Mouse (Mus musculus) small intestine, adult 2 months (tissue): ENCODE data around the gene Tmem97. TPM values are rescaled to one million over a fixed set of nuclear protein-coding genes. Genes with fewer than 3 reads are reported as not detected.

Experiments
- H3K27ac ChIP-seq: fragments of 200-500 bp; 2 replicates; pipeline ENCODE4 v1.5.1; 2012; ENCODE audit warnings: low read depth, low read length, control low read depth, inconsistent platforms; ENCODE audit not compliant: insufficient read depth
- H3K27me3 ChIP-seq: fragments of 200-500 bp; 2 replicates; pipeline ENCODE4 v1.6.1; 2012; ENCODE audit warnings: mild to moderate bottlenecking, moderate library complexity, low read length, inconsistent platforms; ENCODE audit not compliant: control insufficient read depth, insufficient read depth
- H3K36me3 ChIP-seq: fragments of 200-500 bp; 2 replicates; pipeline ENCODE4 v1.6.1; 2012; ENCODE audit warnings: mild to moderate bottlenecking, low read length, control low read depth, inconsistent platforms; ENCODE audit not compliant: control insufficient read depth, insufficient read depth
- H3K4me1 ChIP-seq: fragments of 200-500 bp; 2 replicates; pipeline ENCODE4 v1.6.1; 2012; ENCODE audit warnings: low read length, inconsistent platforms, mixed read lengths; ENCODE audit not compliant: control insufficient read depth, insufficient read depth, insufficient read length
- H3K4me3 ChIP-seq: fragments of 200-500 bp; 2 replicates; pipeline ENCODE4 v1.5.1; 2012; ENCODE audit warnings: low read depth, mild to moderate bottlenecking, control low read depth, inconsistent platforms, low read length, moderate library complexity
- CTCF ChIP-seq: fragments of 200-500 bp; IDR thresholded peaks from 2 replicates; pipeline ENCODE4 v1.5.1; 2012; ENCODE audit warnings: low read depth, mild to moderate bottlenecking, control low read depth, inconsistent platforms, low read length, moderate library complexity, mixed read lengths; ENCODE audit not compliant: insufficient replicate concordance, insufficient read length; ENCODE audit errors: extremely low read depth
- POLR2A ChIP-seq: fragments of 200-500 bp; IDR thresholded peaks from 2 replicates; pipeline ENCODE4 v1.6.1; 2012; ENCODE audit warnings: low read depth, mild to moderate bottlenecking, control low read depth, inconsistent platforms, low read length, moderate library complexity
- WGBS: fragments of 180-500 bp; shearing (Covaris S2); methylation state at CpG from one replicate; pipeline ENCODE4 v1.1.7; 2018; 5-methylcytosine and 5-hydroxymethylcytosine counted together
- polyA plus RNA-seq: library from polyadenylated mRNA; depleted of rRNA; stranded (reverse); fragments of >200 nt; gene quantifications from 2 replicates; pipeline ENCODE4 v1.2.3, GENCODE M21; 2012

Gene Tmem97
- polyA plus RNA-seq, 1 experiment = 32.4 TPM

DNA sequence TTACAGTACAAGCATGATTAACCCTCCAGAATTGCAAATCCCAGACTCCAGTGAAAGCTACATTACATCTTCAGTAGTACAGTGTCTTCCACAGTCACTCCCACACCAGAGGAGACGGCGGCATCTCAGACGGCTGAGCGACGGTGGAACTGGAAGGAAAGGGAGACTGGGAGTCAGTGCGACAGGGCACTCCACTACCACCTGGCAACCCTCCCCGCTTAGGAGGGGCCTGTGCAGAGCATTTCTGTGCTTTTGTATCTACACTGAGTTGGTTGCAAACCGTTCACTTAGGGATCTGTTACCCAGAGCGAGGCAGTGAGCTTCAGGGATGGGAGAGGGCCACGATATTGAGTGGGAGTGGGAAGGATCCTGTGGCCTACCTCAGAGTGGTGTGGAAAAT lies 18.2 kb upstream of the Tmem97 start:
- Histone ChIP-seq H3K4me1 (no peaks in the 10 kb centered on the region), H3K27me3 (no peaks in the 10 kb centered on the region), H3K27ac (no peak overlapping the region), H3K36me3 (peaks cover 13% of the 10 kb centered on the region; the same call in 1 of the 2 replicates), H3K4me3 (no peak overlapping the region)
- TF ChIP-seq CTCF = no peak
- no peak for TF ChIP-seq POLR2A
- WGBS = 93% methylated on average over 10 of the region's 10 CpGs

DNA sequence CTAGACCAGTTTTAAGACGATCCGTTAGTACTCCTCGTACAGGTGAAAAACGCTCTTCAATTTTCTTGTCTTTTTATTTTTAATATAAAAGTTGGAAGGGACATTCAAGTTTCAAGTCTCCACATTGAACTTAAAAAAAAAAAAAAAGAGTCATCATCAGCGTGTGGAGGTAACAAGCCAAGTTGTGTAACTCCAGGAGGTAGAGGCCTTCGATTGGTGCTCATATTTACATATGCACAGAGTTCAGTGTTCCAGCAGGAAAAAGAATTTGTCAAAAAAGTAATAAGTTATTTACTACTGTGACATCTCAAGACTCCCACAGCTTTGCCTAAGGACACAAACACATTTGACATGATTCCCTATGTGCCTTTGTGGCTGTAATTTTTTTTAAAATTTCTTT lies 17.0 kb upstream of the Tmem97 start:
- H3K27me3 ChIP-seq = no peaks in the 10 kb centered on the region
- WGBS = 87% methylated on average over 6 of the region's 6 CpGs
- H3K27ac ChIP-seq = no peak overlapping the region
- TF ChIP-seq POLR2A (no peak), CTCF (no peak)
- peaks cover 13% of the 10 kb centered on the region; the same call in 1 of the 2 replicates for H3K36me3 ChIP-seq
- H3K4me3 ChIP-seq = no peak overlapping the region
- H3K4me1 ChIP-seq = no peaks in the 10 kb centered on the region

DNA sequence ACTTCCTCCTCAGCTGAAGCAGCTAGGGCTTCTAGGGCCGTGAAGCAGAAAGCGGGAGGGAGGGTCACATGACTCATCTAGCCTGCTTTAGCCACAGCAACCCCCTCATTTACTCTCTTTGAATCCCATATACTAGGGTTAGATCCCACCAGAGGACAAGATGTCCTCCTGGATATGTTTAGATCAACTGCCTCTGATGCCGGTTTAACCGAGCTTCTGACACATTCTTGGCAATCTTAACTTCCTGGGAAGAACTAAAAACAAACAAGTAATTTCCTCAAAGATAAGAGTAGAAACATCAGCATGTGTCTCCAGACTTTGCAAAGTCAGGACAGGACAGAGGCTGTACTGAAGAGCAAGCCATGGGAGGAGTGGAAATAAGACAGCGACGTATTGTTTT lies 16.2 kb upstream of the Tmem97 start:
- peaks cover 10% of the 10 kb centered on the region; the same call in 1 of the 2 replicates for H3K36me3 ChIP-seq
- H3K4me3 ChIP-seq = no peak overlapping the region
- H3K27ac ChIP-seq = no peak overlapping the region
- no peaks in the 10 kb centered on the region for H3K27me3 ChIP-seq
- TF ChIP-seq CTCF (no peak), POLR2A (no peak)
- H3K4me1 ChIP-seq = no peaks in the 10 kb centered on the region
- 57% methylated on average over 6 of the region's 6 CpGs for WGBS

DNA sequence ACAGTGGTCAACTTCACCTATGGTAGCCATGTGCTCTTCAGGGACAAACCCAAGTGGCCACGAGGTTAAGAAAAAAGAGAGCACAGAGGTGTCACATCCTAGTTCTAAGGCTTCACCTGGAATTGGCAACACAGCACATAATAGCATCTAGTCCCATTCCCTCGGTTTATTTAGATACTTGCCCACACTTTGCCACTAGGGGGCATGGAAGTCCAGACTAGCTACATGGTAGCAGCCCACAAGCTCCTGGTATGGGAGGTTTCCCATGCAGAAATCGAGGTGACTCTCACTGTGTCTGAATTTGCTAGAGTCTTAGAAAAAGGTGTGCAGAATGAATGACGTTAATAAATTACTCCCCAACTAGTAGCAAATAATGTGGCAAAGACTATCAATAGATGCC lies 9.9 kb upstream of the Tmem97 start:
- WGBS = 10% methylated on average over 4 of the region's 4 CpGs
- Histone ChIP-seq H3K4me1 (peaks cover 12% of the 10 kb centered on the region; the same call in 1 of the 2 replicates), H3K27me3 (no peaks in the 10 kb centered on the region), H3K36me3 (no peaks in the 10 kb centered on the region; the same call in 1 of the 2 replicates), H3K27ac (no peak overlapping the region), H3K4me3 (no peak overlapping the region)
- TF ChIP-seq POLR2A (no peak), CTCF (peak; percentile 73; the same call in 1 of the 2 replicates)

DNA sequence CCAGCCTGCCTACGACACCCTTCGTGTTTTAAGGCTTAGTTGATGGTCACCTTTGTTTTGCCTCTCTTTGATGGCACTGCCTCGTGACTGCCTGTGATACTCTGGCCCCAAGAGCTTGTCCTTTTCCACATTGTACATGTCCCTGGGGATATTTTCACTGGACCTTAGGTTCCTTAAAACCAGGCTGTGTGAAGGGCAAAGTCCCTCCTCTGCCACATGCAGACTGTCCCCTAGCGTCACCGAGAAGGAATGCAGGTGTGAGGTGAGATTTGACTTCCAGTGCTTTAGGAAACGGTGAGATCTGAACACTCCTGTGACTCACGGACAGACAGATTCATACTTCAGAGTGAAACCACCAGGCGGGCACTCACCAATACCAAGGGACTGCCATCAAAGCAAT lies 6.7 kb upstream of the Tmem97 start:
- 26% methylated on average over 8 of the region's 8 CpGs for WGBS
- Histone ChIP-seq H3K27me3 (no peaks in the 10 kb centered on the region), H3K4me3 (no peak overlapping the region), H3K27ac (no peak overlapping the region), H3K36me3 (no peaks in the 10 kb centered on the region), H3K4me1 (peaks cover 21% of the 10 kb centered on the region; the same call in 1 of the 2 replicates)
- TF ChIP-seq CTCF (peak; percentile 56; the same call in 1 of the 2 replicates), POLR2A (no peak)

DNA sequence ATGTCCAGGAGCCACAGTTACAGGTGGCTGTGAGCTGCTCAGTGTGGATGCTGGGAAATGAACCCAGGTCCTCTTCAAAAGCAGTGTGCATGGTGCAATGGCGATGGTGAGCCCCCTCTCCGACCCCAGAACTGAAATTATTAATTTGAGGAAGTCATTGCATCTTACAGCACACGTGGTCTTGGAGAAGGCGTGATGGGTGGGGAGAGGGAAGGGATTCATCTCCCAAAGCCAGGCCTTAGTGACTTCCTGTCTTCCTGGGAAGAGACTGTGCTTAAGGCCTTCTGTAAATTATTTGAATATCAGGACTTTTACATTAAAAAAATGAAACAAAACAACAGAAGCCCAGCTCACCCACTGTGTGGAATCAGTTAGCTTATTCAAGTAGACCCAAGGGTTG lies 5.5 kb upstream of the Tmem97 start:
- peaks cover 32% of the 10 kb centered on the region; the same call in 1 of the 2 replicates for H3K4me1 ChIP-seq
- TF ChIP-seq CTCF (no peak), POLR2A (no peak)
- WGBS = 16% methylated on average over 4 of the region's 4 CpGs
- no peaks in the 10 kb centered on the region for H3K27me3 ChIP-seq
- peak overlapping the region; percentile 46; the same call in 1 of the 2 replicates for H3K27ac ChIP-seq
- no peak overlapping the region for H3K4me3 ChIP-seq
- no peaks in the 10 kb centered on the region for H3K36me3 ChIP-seq

DNA sequence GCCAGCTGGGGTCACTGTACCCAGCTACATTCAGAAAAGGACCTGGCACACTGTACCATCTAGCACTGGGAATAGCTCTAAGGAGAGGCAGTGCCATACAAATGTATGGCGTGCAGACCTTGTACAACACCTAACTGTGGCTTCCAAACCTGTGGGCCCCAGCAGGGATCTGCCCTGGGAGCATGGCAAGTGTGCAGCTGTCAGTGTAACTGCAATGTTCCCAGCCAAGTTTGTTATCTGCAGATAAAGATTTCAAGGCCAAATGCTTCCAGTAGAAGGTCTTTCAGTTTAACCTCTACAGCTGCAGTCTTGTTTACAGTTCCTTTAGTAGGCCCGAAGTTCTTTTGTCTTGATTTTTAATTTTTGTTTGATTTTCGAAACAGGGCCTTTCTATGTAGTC lies 5.0 kb upstream of the Tmem97 start:
- H3K36me3 ChIP-seq = no peaks in the 10 kb centered on the region
- H3K27ac ChIP-seq = peak overlapping the region; percentile 74
- H3K4me3 ChIP-seq = no peak overlapping the region
- TF ChIP-seq CTCF (no peak), POLR2A (no peak)
- WGBS = 19% methylated on average over 3 of the region's 3 CpGs
- no peaks in the 10 kb centered on the region for H3K27me3 ChIP-seq
- peaks cover 33% of the 10 kb centered on the region; the same call in 1 of the 2 replicates for H3K4me1 ChIP-seq

DNA sequence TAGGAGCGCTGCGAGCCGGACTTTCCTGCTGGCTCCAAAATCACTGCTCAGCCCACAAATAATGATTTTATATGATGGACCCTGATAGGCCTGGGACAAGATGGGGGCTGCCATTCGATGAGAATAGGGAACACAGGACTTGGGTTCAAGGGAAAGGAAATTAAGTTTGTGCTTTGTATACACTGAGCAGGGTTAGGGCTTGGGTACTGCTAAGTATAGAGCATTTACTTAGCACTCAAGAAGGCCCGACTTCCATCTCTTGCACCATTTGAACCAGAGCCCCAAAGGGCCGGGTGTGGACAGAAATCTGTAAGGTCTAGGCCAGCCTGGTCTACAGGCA lies 452 bp upstream of the Tmem97 start:
- 23% methylated on average over 6 of the region's 6 CpGs for WGBS

More for the DNA sequence above, 452 bp upstream of the Tmem97 start:
- no peaks in the 10 kb centered on the region for H3K27me3 ChIP-seq
- peak overlapping the region; percentile 18; the same call in 1 of the 2 replicates for H3K27ac ChIP-seq
- peak overlapping the region; percentile 80 for H3K4me3 ChIP-seq
- TF ChIP-seq POLR2A = no peak
- TF ChIP-seq CTCF = no peak
- H3K4me1 ChIP-seq = peaks cover 34% of the 10 kb centered on the region; the same call in 1 of the 2 replicates
- no peaks in the 10 kb centered on the region for H3K36me3 ChIP-seq
